Mouse (Mus musculus) lung, postnatal 14 days (tissue): ENCODE results near the gene Mylk2.
A peak's percentile ranks its signal among the peaks of the same experiment; 100 is the strongest.

Source experiments
- DNase-seq: peaks from one replicate; pipeline ENCODE4 v3.0.0; 2021

Mylk2 gene

DNA sequence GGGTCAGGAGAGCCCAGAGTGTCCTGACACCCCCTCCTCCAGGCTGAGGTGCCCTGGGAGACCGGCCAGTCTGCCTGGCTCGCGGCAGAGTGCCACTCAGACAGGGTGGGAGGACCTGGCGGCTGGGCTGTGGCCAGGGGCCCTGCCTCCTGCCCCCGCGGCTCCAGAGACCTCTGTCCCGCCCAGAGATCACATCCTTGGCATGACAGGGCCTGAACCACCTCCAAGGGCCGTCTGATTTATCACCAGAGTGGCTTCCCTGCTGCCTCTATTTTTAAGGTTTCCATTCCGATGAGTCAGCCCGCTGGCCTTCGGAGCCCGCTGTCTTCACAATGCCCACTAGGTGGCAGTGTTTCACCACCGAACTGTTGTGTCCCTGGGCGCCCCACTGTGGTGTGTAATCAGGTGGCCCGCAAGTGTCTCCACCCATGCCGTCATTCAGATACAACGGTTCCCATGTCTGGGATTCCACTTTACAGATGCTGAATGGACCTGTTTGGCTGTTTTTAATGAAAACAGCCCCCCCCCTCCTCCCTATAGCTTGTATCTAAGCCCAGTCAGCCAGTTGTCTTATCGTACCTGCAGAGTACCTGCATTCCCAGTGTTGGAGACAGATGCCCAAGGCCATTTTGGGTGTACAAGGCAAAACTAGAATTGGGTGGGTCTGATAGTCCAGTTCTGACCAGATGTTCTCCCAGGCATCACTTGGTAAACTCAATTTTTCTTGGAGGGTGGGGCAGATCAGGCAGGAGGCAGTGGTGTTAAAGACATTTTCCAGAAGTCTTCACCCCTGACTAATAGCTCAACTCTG lies 3.4 kb downstream of the Mylk2 start:
- DNase-seq, result peak; percentile 85

DNA sequence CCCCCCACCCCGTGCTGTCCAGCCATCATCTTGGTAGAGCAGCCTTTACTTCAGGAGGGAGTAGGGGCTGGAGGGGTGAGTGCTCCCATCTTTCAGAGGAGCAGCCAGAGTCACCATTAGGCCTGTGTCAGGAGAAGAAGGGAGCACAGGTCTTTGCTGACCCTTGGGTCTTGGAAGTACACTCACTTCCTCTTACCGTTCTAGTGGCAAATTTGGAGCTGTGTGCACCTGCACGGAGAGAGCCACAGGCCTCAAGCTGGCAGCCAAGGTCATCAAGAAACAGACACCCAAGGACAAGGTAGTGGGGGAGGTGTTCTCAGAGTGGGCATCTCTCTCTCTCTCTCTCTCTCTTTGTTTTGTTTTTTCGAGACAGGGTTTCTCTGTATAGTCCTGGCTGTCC lies 4.3 kb downstream of the Mylk2 start:
- DNase-seq, result no peak

DNA sequence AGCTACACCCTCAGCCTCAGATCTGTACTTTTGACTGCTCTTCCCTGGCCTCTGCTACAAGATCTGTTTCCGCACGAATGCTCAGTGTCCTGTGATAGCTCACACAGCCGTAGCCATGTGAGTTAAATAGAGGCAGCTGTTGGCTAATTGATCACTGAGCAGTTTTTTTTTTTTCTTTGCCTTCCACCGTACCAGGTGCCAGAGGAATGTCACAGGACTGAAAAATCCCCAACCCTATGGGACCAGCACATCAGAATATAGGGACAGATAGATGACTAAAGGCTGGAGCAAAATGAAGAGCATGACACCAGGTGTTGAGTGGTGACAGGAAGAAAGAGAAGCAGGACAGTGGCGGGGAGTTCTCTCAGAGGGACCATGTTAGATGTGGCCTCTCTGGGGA lies 5.0 kb downstream of the Mylk2 start:
- no peak for DNase-seq

DNA sequence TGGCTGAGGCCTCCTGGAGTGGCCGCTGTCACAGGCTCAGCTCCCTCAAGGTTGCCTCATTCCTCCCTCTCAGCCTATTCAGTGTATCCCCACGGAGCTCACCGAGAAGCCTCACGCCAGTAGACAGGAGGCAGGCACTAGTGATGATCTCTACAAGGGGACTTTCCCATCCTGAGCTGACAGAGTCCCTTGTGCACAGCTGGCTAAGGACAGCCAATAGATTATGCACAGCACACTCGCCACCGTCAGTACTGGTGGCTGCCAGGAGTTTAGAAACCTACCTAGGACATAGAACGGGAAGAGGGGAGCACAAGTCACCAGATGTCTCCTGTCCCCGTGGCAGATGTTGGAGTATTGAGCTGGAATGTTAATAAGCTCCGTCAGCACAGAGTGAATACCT lies 6.5 kb downstream of the Mylk2 start:
- DNase-seq, result no peak

DNA sequence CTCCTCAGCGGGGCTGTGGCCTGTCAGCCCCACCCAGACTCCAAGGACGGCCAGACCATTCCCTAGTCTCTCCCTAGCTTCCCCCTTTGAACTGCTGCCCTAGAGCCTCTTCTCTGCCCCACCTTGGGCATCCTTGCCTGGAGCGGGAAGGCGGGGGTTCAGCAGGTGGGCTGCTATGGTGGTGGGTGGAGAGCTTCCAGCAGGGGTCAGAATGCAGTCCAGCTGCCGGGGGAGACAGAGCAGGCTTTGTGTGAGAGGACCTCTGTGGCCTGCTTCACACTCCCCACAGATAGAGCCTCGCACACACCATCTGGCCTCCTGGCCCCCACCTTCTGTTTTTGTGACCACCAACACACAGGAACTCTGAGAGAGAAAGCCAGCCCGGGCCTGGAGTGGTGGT lies 11.2 kb downstream of the Mylk2 start:
- DNase-seq, result no peak

DNA sequence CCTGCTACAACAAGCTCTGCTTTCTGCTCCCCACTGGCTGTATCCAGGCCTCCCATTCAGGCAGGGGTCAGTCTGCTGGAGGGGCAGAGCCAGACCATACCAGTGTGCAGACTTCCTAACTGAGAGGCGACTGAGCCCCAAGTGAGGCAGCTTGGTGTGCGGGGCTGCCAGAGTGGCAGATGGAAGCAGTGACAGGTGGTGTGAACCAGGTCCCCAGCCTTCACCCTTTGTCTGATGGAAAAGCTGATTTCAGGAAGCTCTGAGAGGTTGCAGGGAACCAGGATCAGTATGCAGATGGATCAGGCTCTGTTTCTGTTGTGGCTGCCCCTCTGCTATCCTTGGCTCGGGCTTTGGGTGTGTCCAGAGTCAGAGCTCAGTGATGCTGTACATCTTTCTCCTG lies 12.5 kb downstream of the Mylk2 start:
- no peak for DNase-seq

DNA sequence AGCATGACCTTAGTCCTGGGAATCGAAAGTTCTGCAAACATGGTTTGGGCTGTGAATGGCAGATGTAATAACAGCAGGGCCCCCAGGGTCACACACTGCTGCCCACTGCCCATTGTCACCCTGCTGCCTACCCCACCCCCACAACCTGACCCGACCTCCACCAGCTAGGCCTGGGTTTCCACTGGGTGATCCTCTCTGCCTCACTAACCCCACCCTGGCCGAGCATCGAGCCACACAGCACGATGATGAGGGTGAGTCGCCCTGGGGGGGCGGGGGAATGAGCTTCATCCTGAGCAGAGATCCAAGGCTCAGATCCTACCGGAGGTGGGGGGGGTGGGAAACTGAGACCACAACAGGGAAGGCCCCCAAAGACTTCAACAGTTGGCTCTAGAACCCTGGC lies 13.0 kb downstream of the Mylk2 start:
- no peak for DNase-seq

DNA sequence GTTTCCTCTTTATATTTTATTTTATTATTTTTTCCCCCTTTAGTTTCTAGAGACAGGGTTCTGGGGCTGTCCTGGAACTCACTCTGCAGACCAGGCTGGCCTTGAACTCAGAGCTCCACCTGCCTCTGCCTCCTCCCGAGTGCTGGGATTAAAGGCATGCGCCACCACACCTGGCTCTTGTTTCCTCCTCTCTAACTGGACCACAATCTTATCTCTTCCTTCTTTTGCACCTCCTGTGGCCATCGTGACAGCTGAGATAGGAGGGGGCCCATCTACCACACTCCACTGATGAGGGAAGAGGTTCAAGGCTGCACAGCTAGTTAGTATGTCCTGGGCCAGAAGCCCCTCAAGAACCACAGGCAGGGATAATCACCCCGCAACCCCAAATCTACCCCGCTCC lies 13.4 kb downstream of the Mylk2 start:
- no peak for DNase-seq

DNA sequence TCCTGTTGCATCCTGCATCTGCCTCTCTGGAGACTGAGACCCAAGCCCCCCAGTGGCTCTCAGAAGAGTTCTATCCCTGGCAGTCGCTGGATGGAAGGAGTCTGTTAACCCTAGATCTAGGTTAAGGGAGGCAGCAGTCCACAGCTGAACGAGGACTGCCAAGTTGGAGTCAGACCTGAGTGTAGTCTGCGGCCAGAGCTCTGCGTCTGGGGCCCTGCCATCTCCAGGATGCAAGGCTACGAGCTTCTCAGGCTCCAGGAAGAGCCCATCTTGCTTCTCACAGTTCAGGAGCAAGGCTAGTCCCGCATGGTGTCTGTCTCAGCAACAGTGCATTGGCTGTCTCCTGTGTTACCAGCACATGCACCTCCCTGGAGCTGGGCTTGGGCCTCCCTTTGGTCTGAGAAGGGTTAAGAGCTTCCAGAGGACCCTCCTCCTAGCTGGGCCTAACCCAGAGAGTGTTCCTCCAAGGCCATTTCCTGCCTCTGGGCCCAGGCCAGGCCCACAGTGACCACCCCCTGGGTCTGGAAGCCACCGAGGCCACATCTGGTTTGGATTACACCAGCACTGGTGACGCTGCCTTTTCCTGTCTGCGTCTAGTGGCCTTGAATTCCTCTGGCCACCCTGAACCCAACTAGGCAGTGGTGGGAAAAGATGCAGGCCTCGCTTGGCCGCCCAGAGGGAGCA lies 14.2 kb downstream of the Mylk2 start:
- DNase-seq, result peak; percentile 58

DNA sequence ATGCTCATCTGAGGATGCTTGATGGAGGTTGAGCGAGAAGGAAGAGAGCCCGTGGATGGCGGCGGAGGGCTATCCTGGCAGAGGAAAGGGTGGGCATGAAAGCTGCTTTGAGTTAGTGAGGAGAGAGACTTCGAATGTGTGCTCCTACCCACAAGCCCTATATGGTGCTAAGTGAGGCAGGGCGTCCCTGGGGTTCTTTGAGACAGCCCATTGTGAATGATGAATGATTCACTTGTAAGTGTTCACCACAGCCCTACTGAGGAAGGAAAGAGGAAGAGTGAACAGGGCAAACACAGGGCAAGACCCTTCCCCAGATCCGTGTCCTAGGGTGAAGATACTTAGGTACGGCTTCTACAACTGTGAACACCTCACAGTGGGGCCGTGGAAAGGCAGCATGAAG lies 15.7 kb downstream of the Mylk2 start:
- no peak for DNase-seq

DNA sequence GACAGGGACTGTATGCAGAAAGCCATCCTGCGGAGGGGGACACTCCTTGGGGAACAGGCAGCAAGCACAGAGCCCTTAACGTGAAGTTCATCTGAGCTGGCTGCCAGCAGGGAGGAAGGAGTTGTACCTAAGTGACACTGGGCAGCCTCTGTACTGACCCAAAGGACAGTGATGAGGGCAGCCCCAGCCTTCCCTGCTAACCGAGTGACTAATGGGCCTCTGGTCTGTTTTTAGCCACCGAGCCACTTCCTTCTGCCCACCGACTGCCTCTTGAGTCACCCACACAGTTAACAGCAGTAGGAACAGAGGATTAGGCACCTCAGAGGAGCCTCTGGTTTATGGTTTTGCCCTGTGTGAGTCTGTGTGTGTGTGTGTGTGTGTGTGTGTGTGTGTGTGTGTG lies 16.2 kb downstream of the Mylk2 start:
- DNase-seq, result no peak

DNA sequence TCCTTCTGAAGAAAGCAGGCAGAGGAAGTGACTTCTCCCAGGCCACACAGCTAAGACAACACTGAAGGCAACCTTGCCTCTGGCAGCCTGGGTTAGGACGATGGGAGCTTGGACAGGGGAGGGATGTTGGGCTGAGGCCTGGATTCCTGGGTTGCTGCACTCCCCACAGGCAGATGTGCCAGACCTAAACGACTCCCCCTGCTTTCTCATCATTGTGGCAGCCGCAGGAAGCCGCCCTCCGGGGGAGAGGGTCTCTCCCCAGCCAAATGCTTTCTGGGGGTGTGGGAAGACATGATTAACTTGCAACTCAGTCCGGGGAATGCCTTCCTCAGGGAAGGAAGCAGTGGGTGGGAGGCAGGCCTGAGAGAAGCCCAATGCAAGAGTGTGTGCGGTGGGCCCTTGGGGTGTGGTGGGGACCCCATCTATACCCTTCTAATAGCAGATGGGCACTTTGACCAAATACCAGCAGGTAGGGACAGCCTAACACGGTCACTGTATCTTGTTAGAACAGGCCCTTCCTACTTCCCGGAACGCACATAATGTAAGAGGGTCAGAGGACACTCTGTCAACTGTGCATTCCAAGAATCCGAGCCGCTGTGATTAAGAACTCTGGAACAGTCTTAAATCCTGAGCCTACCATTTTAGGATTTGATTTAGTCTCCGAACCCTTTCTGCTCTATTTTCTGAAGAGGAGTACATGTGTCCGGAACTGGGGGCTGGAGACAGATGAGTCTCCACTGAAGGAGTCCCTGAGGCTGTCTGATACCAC lies 17.3 kb downstream of the Mylk2 start:
- no peak for DNase-seq

DNA sequence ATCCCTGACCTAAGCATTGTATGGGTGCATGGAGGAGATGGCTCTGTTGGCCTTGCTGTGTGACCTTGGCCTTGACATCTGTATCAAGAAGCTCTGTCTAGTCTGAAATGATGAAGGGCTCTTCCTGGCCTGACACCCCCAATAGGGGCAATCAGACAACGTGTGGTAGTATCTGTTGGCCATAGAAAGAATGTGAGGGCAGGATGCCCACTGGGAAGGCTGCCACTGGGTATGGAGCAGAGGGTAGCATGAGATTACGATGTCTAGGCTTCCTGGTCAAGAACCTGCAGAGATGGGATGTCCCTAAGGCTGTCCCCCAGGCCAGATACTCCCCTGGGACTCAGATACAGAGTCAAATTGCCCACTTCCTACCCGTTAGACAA lies 17.8 kb downstream of the Mylk2 start:
- no peak for DNase-seq

DNA sequence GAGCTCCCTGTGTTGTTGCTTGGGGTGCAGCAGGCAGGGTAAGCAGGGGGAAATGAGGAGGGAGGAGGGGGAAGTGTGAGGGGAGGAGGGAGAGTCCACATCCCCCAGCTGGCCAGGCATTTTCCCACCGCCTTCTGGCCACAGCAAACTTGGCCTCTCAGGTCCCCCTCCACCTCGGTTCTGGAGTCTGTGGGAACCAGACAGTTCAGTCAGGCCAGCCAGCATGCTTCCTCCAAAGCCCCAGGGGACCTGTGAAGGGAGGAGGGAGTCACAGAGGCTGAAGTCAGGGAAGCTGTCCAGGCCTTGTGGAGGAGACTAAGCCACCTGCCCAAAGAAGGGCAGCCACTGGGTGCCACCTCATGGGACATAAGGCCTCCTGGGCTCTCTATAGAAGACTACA lies 19.1 kb downstream of the Mylk2 start:
- no peak for DNase-seq

DNA sequence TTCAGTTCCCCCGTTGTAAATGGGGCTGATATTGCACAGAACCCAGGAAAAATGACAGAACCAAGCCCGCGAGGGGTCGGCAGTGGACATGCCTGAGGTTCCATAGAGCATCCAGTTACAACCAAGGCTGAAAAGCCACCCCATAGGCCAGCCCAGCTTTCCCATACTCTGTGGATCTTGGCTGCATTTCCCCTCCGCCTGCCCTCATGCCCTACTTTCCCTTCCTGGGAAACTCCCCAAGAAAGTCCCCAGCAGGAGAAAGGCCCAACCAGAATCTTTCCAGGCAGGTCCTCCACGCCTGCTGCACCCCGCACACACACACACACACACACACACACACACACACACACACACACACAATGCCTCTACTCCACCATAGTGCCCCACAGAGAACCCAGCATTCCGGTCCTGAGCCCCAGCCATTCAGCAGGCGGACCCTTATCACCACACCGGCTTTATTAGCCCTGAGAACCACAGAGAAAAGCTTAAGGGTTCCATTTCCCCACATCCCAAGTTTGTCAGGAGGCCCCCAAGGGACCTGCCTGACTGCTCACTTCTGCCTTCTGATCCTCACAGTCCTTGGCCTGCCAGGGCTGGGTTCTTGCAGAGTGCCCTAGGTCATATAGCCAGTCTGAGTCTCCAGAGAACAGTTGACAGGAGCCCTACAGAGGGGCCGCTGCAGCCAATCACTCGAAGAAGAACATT lies 20.5 kb downstream of the Mylk2 start:
- DNase-seq, result no peak

DNA sequence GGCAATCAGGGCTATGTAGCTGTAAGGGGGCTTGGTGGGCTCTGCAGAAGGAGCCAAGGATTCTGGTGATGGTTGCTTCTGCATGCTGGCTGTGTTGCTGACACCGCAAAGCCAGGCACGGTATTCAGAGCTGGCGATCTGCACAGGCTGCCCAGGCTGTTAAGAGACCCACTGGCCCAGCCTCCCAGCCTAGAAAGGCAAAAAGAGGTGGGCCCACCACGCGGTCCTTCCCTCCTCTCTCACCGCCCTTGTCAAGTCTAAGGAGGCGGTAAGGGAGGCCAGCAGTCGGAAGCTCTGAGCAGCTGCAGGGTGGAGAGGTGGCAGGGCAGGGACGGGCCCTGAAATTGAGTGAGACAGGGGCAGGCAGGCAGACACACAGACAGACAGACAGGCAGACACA lies 21.9 kb downstream of the Mylk2 start, which contains the start of gene Foxs1:
Gene Foxs1, minus strand, starts transcription at position 161 of the 400 bp plus-strand sequence.
- peak; percentile 51 for DNase-seq

DNA sequence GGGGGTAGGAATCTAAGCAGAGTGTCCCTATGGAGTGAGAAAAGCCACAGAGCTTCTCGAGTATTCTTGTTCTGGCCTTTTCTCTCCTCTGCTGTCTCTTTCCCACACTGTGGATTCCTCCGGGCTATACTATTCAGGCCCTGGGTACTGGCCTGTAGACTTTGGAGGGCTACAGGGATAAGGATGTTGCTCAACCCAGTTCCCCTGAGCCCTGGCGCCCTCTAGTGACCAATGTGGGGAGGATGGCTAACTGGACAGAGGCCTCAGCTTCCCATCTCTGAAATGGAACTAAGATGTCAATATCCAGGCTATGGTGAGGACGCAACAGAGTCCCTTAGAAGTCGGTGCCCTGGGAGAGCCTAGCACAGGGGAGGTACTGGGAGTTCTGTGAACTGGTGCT lies 22.5 kb downstream of the Mylk2 start:
- DNase-seq, result peak; percentile 76

DNA sequence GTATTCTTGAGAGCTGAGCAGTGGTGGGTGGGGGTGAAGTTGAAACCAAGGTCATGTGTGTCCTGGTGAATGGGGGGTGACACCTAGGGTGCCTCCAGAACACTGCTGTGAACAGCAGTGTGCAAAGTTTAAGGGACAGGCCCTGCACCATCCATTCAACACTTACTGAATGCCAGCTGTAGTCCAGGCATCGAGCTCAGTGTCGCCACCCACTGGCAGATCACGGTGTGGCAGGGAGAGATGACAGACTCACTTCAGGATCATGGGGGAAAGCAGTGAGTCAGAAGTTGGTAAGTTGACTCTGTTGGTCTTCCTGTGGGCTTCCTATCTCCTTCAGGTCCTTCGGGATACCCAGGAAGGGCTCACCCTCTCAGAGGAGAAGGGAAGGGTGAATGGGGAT lies 28.7 kb downstream of the Mylk2 start:
- peak; percentile 28 for DNase-seq

DNA sequence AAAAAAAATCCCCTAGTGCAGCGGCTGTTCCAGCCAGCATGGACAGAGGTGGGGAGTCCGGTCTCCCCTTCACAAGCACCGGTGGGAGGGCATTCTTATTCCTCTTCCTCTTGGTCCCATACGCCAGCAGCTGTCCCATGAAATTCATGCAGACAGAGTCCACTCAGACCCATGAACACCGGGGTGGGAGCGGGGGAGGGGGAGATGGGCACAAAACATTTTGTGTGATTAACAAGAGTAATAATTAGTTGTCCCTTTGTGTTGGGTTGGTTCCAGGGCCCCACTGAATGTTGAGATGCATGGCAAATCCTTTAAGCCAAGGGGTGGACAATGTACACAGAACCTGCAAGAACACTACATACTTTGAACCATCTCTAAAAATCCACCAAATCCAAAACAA lies 30.0 kb downstream of the Mylk2 start:
- DNase-seq, result no peak

DNA sequence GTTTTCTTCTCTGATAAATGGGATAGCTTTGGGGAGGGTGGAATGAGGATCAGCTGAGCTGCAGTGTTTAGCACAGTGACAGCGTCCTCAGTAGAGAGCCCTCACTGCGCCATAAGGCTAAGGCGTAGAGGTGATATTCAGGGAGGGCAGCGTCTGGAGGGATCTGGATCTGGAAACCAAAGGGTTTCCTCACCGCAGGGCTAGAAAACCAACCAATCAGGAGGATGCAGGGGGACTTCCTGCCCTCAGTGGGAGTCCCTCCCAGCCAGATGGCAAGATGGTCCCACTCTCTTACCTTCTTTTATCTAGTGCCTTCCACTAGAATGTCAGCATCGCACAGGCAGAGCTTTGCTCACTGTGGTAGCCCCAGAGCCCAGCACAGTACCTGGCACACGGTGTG lies 30.6 kb downstream of the Mylk2 start:
- DNase-seq, result no peak

DNA sequence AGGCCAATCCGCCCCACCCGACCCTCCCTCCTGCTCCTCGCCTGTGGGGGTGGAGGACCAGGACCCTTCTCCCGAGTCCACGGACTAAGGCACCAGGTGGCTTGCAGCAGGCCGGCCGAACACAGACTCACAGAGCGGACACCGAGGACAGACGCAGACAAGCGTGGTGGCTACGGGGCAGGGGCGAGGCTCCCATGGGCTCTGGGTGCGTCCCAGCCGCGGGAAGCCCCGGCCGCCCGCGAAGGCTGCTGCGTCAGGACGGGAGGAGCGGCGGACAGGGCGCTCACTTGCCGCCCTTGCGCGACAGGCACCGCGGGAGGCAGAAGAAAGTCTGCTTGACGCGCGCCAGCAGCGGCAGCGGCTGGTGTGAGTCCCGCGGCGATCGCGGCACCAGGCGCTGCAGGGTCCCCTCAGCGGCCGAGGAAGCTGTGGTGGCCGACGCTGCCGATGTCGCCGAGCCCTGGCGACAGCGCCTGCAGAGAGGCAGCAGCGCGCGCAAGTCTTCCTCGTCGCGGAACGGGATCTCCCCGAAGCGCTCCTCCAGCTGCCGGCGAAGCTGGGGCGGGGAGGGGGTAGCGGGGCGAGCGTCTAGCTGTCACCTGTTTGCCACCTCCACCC lies 31.9 kb downstream of the Mylk2 start:
- no peak for DNase-seq

DNA sequence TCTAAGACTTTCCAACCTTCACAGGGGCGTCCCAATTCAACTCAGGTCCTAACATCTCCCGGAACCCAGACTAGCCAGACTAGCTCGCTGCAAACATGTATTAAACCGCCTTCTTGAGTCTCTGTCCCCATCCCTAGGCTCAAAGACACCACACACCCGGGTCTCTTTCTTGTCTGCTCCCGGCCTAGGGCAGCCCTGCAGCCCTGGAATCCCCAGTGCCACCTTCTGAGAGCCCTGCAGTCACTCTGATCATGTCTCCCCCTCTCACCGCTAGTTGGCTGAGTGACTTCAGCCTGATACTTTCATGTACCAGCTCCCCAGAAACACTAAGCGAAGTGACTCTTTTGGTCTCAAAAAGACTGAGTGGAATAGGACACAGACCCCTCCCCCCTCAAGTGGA lies 32.4 kb downstream of the Mylk2 start:
- DNase-seq, result no peak

DNA sequence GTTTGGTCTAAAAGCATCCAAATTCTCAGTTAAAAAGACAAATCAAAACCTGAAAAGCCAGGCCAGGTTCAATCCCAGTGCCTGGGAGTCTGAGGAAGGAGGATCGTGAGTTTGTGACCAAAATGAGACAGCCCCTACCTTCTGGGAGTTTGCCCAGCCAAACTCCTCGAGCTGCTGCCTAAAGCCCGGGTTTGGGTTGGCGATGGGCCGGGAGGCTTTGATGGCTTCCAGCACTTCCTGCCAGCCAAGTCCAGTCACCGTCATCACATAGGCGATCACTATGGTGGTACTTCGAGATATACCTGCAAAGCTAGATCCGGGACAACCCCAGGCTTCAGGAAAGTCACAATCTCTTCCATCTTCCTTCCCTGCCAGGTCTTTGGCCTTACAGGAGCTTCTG lies 32.9 kb downstream of the Mylk2 start:
- no peak for DNase-seq
